8 mouse cellular contexts compared by ENCODE assay signal in the genomic region with DNA sequence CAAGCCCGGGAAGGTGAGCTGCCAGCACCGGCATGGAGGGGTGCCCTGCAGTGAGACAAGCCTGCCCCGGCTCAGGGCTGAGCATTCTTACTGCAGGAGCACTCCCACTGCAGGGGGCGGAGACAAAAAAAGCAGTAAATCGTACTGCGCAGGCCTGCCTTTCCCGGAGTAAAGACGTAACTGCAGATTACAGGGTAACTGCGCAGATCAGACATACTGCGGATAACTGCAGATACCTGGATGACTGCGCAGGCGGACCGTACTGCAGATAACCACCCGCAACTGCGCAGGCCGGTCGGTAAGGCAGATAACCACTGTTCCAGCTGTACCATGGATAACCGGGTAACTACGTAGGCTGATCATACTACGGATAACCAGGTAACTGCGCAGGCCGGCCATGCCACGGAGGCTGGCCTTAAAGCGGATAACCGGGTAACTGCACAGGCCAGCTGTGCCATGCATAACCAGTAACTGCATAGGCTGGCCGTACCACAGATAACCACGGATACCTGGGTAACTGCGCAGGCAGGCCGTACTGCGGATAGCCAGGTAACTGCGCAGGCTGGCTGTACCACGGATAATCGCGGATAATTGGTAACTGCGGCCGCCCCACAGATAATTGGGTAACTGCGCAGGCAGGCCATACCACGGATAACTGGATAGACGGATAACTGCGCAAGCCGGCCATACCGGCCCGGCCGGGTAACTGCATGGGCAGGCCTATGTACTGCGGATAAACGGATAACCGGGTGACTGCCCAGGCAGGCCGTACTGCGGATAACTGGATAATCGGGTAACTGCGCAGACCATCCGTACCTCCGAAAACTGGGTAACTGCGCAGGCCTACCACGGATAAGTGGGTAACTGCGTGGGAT. TPM values are rescaled to one million over a fixed set of nuclear protein-coding genes. Genes with fewer than 3 reads are reported as not detected.
A peak's percentile ranks its signal among the peaks of the same experiment; 100 is the strongest.
DNase-seq lines count a peak whose midpoint lies in the region; ATAC-seq and TF ChIP-seq lines count a peak whose summit lies in the region.

A gene (plus strand): TSS at position 171 of the 875 bp plus-strand sequence.

- H3K27me3 ChIP-seq in ES-Bruce4 (ENCODE audit: control insufficient read depth, insufficient read depth, low read length, poor library complexity, severe bottlenecking), result no peaks in the 10 kb centered on the region
- no peaks in the 10 kb centered on the region for H3K27me3 ChIP-seq in forebrain, embryonic 11.5 days (ENCODE audit: control insufficient read depth, insufficient read depth, low read length)
- no peaks in the 10 kb centered on the region for H3K27me3 ChIP-seq in heart, embryonic 16.5 days (ENCODE audit: control insufficient read depth, insufficient read depth, low read length)
- H3K27me3 ChIP-seq in liver, postnatal 0 days (ENCODE audit: insufficient read depth, low read length), result no peaks in the 10 kb centered on the region
- no peaks in the 10 kb centered on the region for H3K27me3 ChIP-seq in neural tube, embryonic 13.5 days
- no peaks in the 10 kb centered on the region for H3K27me3 ChIP-seq in testis, adult 2 months (ENCODE audit: control insufficient read depth, insufficient read depth, low read length)

- peaks cover 13% of the 10 kb centered on the region for H3K36me3 ChIP-seq in ES-Bruce4 (ENCODE audit: control insufficient read depth, insufficient read depth, low read length, poor library complexity, severe bottlenecking)
- no peaks in the 10 kb centered on the region; the same call in 1 of the 2 replicates for H3K36me3 ChIP-seq in forebrain, embryonic 11.5 days (ENCODE audit: control insufficient read depth, insufficient read depth, low read length)
- peaks cover 24% of the 10 kb centered on the region; the same call in 1 of the 2 replicates for H3K36me3 ChIP-seq in heart, embryonic 16.5 days (ENCODE audit: control insufficient read depth, insufficient read depth)
- H3K36me3 ChIP-seq in liver, postnatal 0 days (replicated peaks; ENCODE audit: insufficient read depth, low read length), result peaks cover 6% of the 10 kb centered on the region
- H3K36me3 ChIP-seq in neural tube, embryonic 13.5 days, result peaks cover 27% of the 10 kb centered on the region
- no peaks in the 10 kb centered on the region for H3K36me3 ChIP-seq in testis, adult 2 months (ENCODE audit: control insufficient read depth, insufficient read depth, low read length)

- no peak for TF ChIP-seq CTCF in ES-Bruce4 (IDR thresholded peaks at IDR 0.05; ENCODE audit: low read depth, low read length)
- TF ChIP-seq CTCF in liver, postnatal 0 days (IDR thresholded peaks at IDR 0.05; ENCODE audit: low read depth), result 0 out of 2 replicates have a peak, but pooled peaks have one; percentile 4
- no peak for TF ChIP-seq CTCF in testis, adult 2 months (IDR thresholded peaks at IDR 0.05; ENCODE audit: control insufficient read depth, insufficient read depth, insufficient replicate concordance, low read depth, low read length)

- TF ChIP-seq POLR2A in ES-Bruce4 (IDR thresholded peaks at IDR 0.05; ENCODE audit: insufficient read depth, low read length), result peak; percentile 65
- peak; percentile 49; the same call in 1 of the 2 replicates for TF ChIP-seq POLR2A in testis, adult 2 months (IDR thresholded peaks at IDR 0.05; ENCODE audit: control insufficient read depth, low read depth, low read length)

- peak; percentile 69 for ATAC-seq in forebrain, embryonic 11.5 days (replicated peaks; ENCODE audit: low FRiP score)
- peak; percentile 71 for ATAC-seq in heart, embryonic 16.5 days (replicated peaks; ENCODE audit: extremely low read depth, insufficient read depth, low FRiP score)
- peak; percentile 77 for ATAC-seq in liver, postnatal 0 days
- ATAC-seq in neural tube, embryonic 13.5 days (ENCODE audit: low read depth), result peak; percentile 85

- H3K27ac ChIP-seq in ES-Bruce4 (ENCODE audit: insufficient read depth, low read length), result peak within 1 kb of the TSS; percentile 93
- no peak within 1 kb of the TSS for H3K27ac ChIP-seq in forebrain, embryonic 11.5 days (ENCODE audit: low read depth, low read length)
- H3K27ac ChIP-seq in heart, embryonic 16.5 days (ENCODE audit: low read length), result peak within 1 kb of the TSS; percentile 88
- peak within 1 kb of the TSS; percentile 84 for H3K27ac ChIP-seq in liver, postnatal 0 days (ENCODE audit: low read depth)
- peak within 1 kb of the TSS; percentile 81 for H3K27ac ChIP-seq in neural tube, embryonic 13.5 days (replicated peaks)
- peak within 1 kb of the TSS; percentile 97 for H3K27ac ChIP-seq in testis, adult 2 months (ENCODE audit: control insufficient read depth, insufficient read depth, low read depth, low read length)

- WGBS in forebrain, embryonic 11.5 days, result 51% methylated on average over 56 of the region's 56 CpGs
- 52% methylated on average over 56 of the region's 56 CpGs for WGBS in heart, embryonic 16.5 days
- 47% methylated on average over 56 of the region's 56 CpGs for WGBS in liver, postnatal 0 days (ENCODE audit: insufficient replicate concordance)
- 54% methylated on average over 56 of the region's 56 CpGs for WGBS in neural tube, embryonic 13.5 days

- peak; percentile 67 for DNase-seq in c-Kit-negative CD71-positive TER-119-positive erythroid progenitor cells, embryonic 14.5 days (ENCODE audit: low read depth, low spot score)
- peak; percentile 66 for DNase-seq in forebrain, embryonic 11.5 days (ENCODE audit: low spot score)
- peak; percentile 81 to 88 for DNase-seq in kidney, postnatal 25 days
- peak; percentile 69 for DNase-seq in liver, postnatal 0 days

- no peak for TF ChIP-seq EP300 in ES-Bruce4 (IDR thresholded peaks at IDR 0.05; ENCODE audit: insufficient read depth, low read depth, low read length)
- TF ChIP-seq EP300 in liver, postnatal 0 days (IDR thresholded peaks at IDR 0.05; ENCODE audit: low read depth), result peak; percentile 93

- peaks cover 18% of the 10 kb centered on the region for H3K9me3 ChIP-seq in ES-Bruce4 (replicated peaks; ENCODE audit: control insufficient read depth, insufficient read depth, low read length, poor library complexity, severe bottlenecking)
- peaks cover 9% of the 10 kb centered on the region; the same call in 1 of the 2 replicates for H3K9me3 ChIP-seq in forebrain, embryonic 11.5 days (ENCODE audit: control insufficient read depth, low read length)
- H3K9me3 ChIP-seq in heart, embryonic 16.5 days (replicated peaks; ENCODE audit: control insufficient read depth, low read length), result peaks cover 27% of the 10 kb centered on the region
- peaks cover 3% of the 10 kb centered on the region; the same call in 1 of the 2 replicates for H3K9me3 ChIP-seq in liver, postnatal 0 days (ENCODE audit: low read length)
- H3K9me3 ChIP-seq in neural tube, embryonic 13.5 days, result peaks cover 41% of the 10 kb centered on the region

- H3K4me3 ChIP-seq in ES-Bruce4 (ENCODE audit: low read depth, low read length), result peak within 1 kb of the TSS; percentile 76
- peak within 1 kb of the TSS; percentile 49 for H3K4me3 ChIP-seq in forebrain, embryonic 11.5 days (ENCODE audit: low read depth, low read length)
- peak within 1 kb of the TSS; percentile 73 for H3K4me3 ChIP-seq in heart, embryonic 16.5 days (ENCODE audit: low read length)
- H3K4me3 ChIP-seq in liver, postnatal 0 days (ENCODE audit: low read depth, low read length), result peak within 1 kb of the TSS; percentile 60
- peak within 1 kb of the TSS; percentile 60 for H3K4me3 ChIP-seq in neural tube, embryonic 13.5 days
- H3K4me3 ChIP-seq in testis, adult 2 months (ENCODE audit: control insufficient read depth, low read depth, low read length), result peak within 1 kb of the TSS; percentile 94

- H3K4me1 ChIP-seq in ES-Bruce4 (ENCODE audit: control insufficient read depth, insufficient read depth, low read length), result no peaks in the 10 kb centered on the region
- H3K4me1 ChIP-seq in forebrain, embryonic 11.5 days (replicated peaks; ENCODE audit: control insufficient read depth, insufficient read depth, low read length), result no peaks in the 10 kb centered on the region; the same call in 1 of the 2 replicates
- H3K4me1 ChIP-seq in heart, embryonic 16.5 days (ENCODE audit: control insufficient read depth, insufficient read depth, low read length), result peaks cover 15% of the 10 kb centered on the region
- H3K4me1 ChIP-seq in liver, postnatal 0 days (ENCODE audit: insufficient read depth), result peaks cover 12% of the 10 kb centered on the region
- H3K4me1 ChIP-seq in neural tube, embryonic 13.5 days (replicated peaks), result peaks cover 30% of the 10 kb centered on the region
- H3K4me1 ChIP-seq in testis, adult 2 months (ENCODE audit: control insufficient read depth, insufficient read depth, low read length), result peaks cover 11% of the 10 kb centered on the region

- peak within 1 kb of the TSS; percentile 66 for H3K4me2 ChIP-seq in forebrain, embryonic 11.5 days (ENCODE audit: low read depth, low read length, severe bottlenecking)
- H3K4me2 ChIP-seq in heart, embryonic 16.5 days (ENCODE audit: low read depth, low read length), result peak within 1 kb of the TSS; percentile 85
- peak within 1 kb of the TSS; percentile 74 for H3K4me2 ChIP-seq in liver, postnatal 0 days (ENCODE audit: low read depth, low read length)
- H3K4me2 ChIP-seq in neural tube, embryonic 13.5 days, result peak within 1 kb of the TSS; percentile 70

- H3K9ac ChIP-seq in ES-Bruce4 (ENCODE audit: low read depth, poor library complexity, severe bottlenecking), result peak within 1 kb of the TSS; percentile 65
- H3K9ac ChIP-seq in forebrain, embryonic 11.5 days (ENCODE audit: low read length), result peak within 1 kb of the TSS; percentile 52
- peak within 1 kb of the TSS; percentile 76 for H3K9ac ChIP-seq in heart, embryonic 16.5 days (ENCODE audit: low read length)
- H3K9ac ChIP-seq in liver, postnatal 0 days (replicated peaks), result peak within 1 kb of the TSS; percentile 68
- H3K9ac ChIP-seq in neural tube, embryonic 13.5 days, result peak within 1 kb of the TSS; percentile 72

RNA-seq across cellular contexts. Expression of the gene that starts here (rescaled TPM):
- 19.6 and 21.1 TPM in 2 replicates for polyA plus RNA-seq in ES-Bruce4 (2011; ENCODE audit: insufficient read depth, insufficient read length, low read depth, missing spikeins)
- 3.7 and 4.7 TPM in 2 replicates for polyA plus RNA-seq in forebrain, embryonic 11.5 days (2014; fragmentation: Nextera tagmentation; extraction: Ambion mirVana)
- polyA plus RNA-seq in heart, embryonic 16.5 days (2015; fragmentation: Nextera tagmentation; extraction: Ambion mirVana), result 1.8 and 1.9 TPM in 2 replicates
- polyA plus RNA-seq in liver, postnatal 0 days (2015; fragmentation: Nextera tagmentation; extraction: Ambion mirVana), result 1.5 and 2.2 TPM in 2 replicates
- polyA plus RNA-seq in neural tube, embryonic 13.5 days (2015; fragmentation: Nextera tagmentation; extraction: Ambion mirVana), result 8.9 and 9.4 TPM in 2 replicates
- polyA plus RNA-seq in testis, adult 2 months (2012; rRNA removed), result 2.1 and 2.6 TPM in 2 replicates
